Mouse (Mus musculus): ENCODE measurements around the gene Tcf23. TPM values are rescaled to one million over a fixed set of nuclear protein-coding genes. Genes with fewer than 3 reads are reported as not detected.
A peak's percentile ranks its signal among the peaks of the same experiment; 100 is the strongest.

The Tcf23 gene
- polyA plus RNA-seq, 1 experiment from 2014 or later, result 0.18 TPM

DNA sequence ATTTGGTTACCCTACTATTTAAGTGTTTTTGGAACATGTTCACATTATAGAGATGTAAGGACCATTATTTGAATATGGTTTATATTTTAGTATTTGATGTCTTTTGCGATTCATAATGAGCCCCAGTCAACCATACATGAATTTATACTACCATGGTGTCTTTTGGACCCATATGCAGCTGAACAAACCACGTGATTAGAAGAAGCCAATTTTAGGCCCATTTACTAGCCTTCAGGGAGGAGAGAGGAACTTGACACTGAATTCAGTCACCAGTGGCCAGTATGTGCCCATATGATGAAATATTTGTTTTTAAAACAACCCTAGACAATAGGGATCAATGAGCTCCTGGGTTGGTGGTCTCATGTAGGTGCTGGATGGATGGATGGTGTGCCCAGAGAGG, 7.6 kb upstream of the Tcf23 start:
- Histone ChIP-seq H3K9ac (no peak overlapping the region), H3K27ac (ENCODE audit: poor library complexity, severe bottlenecking) (no peak overlapping the region), H3K4me2 (peak overlapping the region; percentile 93), H3K4me1 (replicated peaks) (peaks cover 22% of the 10 kb centered on the region), H3K36me3 (peaks cover 19% of the 10 kb centered on the region), H3K27me3 (replicated peaks) (no peaks in the 10 kb centered on the region), H3K9me3 (replicated peaks) (0 out of 2 replicates have a peak, but pooled peaks cover 3% of the 10 kb centered on the region), H3K4me3 (no peak overlapping the region)
- no peak for ATAC-seq (ENCODE audit: insufficient number of reproducible peaks, low FRiP score)
- 91% methylated on average over 2 of the region's 2 CpGs for WGBS

DNA sequence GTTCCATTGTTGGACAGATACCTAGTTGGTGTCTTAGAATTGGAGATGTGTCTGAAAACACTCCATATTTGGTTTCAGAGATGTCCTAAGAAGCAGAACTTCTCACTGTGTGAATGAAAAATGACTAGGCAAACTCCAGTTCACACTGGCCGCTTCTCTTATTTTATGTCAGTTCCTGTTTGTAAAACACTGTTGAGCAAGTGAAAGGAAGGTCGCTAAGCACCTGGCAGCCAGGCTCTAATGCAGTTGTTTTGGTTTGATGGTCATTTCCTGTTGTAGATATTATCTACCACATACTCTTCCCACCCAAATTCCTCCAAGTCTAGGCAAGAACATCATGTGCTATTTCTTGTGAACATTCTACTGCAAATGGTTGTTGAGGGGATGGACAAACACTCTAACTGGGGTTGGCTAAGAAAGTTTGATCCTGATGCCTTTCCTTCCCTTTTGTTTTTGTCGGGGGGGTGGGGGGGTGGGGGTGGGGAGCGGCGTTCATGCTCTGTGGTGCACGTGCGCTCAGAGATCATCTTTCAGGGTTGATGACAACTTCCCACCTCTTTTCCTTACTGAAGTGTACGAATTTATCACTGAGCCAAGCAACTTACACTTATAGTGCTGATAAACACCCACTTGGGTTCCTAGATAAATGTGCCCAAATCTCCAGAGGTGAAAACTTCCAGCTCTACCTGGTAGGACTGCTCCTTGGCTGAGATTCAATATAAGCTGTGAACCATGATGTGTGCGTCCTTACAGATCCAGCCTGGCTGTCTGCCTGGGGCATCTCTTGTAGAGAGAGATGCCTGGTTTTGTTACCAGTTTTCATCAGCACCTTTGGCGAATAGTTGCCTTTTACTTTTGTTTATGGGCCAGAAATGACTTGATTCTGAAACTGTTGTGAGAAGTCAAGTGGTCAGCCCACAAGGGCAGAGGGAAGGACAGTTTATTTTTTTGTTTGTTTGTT, 6.6 kb upstream of the Tcf23 start:
- 46% methylated on average over 10 of the region's 10 CpGs for WGBS
- H3K9me3 ChIP-seq (replicated peaks), result 0 out of 2 replicates have a peak, but pooled peaks cover 3% of the 10 kb centered on the region
- no peak overlapping the region for H3K4me3 ChIP-seq
- no peak overlapping the region for H3K4me2 ChIP-seq
- H3K27me3 ChIP-seq (replicated peaks), result 0 out of 2 replicates have a peak, but pooled peaks cover 3% of the 10 kb centered on the region
- no peak for ATAC-seq (ENCODE audit: insufficient number of reproducible peaks, low FRiP score)
- peaks cover 22% of the 10 kb centered on the region for H3K4me1 ChIP-seq (replicated peaks)
- no peak overlapping the region for H3K27ac ChIP-seq (ENCODE audit: poor library complexity, severe bottlenecking)
- peaks cover 15% of the 10 kb centered on the region for H3K36me3 ChIP-seq
- H3K9ac ChIP-seq, result no peak overlapping the region

DNA sequence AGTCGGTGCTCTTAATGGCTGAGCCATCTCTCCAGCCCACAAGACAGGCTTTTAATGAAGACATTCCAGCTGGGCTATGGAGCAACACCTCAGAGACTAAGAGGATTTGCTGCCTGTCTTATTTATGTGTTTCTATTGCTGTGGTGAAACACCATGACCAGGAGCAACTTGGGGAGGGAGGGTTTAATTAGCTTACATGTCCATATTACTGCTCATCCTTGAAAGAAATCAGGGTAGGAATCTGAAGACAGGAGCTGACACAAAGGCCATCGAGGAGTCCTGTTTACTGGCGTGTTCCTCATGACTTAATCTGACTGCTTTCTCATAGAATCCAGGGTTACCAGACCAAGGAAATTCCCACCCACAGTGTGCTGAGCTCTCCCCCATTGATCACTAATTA, 4.5 kb upstream of the Tcf23 start:
- Histone ChIP-seq H3K27ac (ENCODE audit: poor library complexity, severe bottlenecking) (no peak overlapping the region), H3K4me3 (no peak overlapping the region), H3K9me3 (replicated peaks) (0 out of 2 replicates have a peak, but pooled peaks cover 3% of the 10 kb centered on the region), H3K36me3 (no peaks in the 10 kb centered on the region), H3K27me3 (replicated peaks) (0 out of 2 replicates have a peak, but pooled peaks cover 3% of the 10 kb centered on the region), H3K4me1 (replicated peaks) (peaks cover 7% of the 10 kb centered on the region), H3K4me2 (no peak overlapping the region), H3K9ac (no peak overlapping the region)
- ATAC-seq (ENCODE audit: insufficient number of reproducible peaks, low FRiP score), result no peak
- WGBS, result 72% methylated on average over 3 of the region's 3 CpGs

DNA sequence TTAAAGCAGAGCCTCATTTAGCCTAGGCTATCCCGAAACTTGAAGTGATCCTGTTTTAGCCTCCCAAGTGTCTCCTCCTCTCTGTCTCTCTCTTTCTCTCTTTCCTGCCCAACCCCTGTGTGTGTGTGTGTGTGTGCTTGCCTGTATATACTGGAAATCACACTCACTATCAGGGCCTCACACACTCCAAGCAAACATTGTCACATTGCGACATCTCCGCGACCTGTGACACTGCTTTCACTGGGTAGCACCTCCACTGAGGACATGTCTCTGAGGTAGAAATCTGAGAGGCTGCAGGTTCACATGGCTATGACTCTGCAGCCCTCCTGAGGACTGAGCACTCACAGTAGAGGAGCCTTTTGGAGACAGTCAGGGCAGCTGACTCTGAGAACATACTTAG, 2.3 kb upstream of the Tcf23 start:
- no peaks in the 10 kb centered on the region for H3K4me1 ChIP-seq (replicated peaks)
- 78% methylated on average over 4 of the region's 4 CpGs for WGBS
- no peak overlapping the region for H3K27ac ChIP-seq (ENCODE audit: poor library complexity, severe bottlenecking)
- no peak overlapping the region for H3K9ac ChIP-seq
- 0 out of 2 replicates have a peak, but pooled peaks cover 3% of the 10 kb centered on the region for H3K9me3 ChIP-seq (replicated peaks)
- H3K27me3 ChIP-seq (replicated peaks), result 0 out of 2 replicates have a peak, but pooled peaks cover 7% of the 10 kb centered on the region
- no peak overlapping the region for H3K4me2 ChIP-seq
- no peak for ATAC-seq (ENCODE audit: insufficient number of reproducible peaks, low FRiP score)
- no peaks in the 10 kb centered on the region for H3K36me3 ChIP-seq
- no peak overlapping the region for H3K4me3 ChIP-seq

DNA sequence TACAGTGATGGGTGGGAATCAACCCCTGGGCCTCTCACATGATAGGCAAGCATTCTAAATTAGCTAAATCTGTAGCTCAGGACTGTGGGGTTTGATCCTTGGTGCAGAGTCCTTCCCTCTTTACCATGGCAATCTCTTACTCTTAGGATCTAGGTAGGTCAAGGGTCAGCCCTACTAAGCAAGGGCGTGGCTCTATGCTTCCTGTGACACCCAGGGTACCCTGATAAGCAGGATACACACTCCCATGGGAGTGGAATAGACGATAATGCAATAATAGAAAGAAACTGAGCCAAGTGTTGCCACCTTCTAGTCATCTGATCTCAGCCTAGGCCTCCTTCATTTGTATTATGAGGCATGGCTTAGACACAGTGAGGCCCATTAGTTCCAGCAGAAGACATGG, 978 bp downstream of the Tcf23 start:
- Histone ChIP-seq H3K4me2 (no peak overlapping the region), H3K27me3 (replicated peaks) (0 out of 2 replicates have a peak, but pooled peaks cover 7% of the 10 kb centered on the region), H3K9me3 (replicated peaks) (no peaks in the 10 kb centered on the region), H3K4me3 (no peak overlapping the region), H3K4me1 (replicated peaks) (no peaks in the 10 kb centered on the region), H3K36me3 (no peaks in the 10 kb centered on the region), H3K27ac (ENCODE audit: poor library complexity, severe bottlenecking) (no peak overlapping the region), H3K9ac (no peak overlapping the region)
- 67% methylated on average over 2 of the region's 2 CpGs for WGBS
- no peak for ATAC-seq (ENCODE audit: insufficient number of reproducible peaks, low FRiP score)

DNA sequence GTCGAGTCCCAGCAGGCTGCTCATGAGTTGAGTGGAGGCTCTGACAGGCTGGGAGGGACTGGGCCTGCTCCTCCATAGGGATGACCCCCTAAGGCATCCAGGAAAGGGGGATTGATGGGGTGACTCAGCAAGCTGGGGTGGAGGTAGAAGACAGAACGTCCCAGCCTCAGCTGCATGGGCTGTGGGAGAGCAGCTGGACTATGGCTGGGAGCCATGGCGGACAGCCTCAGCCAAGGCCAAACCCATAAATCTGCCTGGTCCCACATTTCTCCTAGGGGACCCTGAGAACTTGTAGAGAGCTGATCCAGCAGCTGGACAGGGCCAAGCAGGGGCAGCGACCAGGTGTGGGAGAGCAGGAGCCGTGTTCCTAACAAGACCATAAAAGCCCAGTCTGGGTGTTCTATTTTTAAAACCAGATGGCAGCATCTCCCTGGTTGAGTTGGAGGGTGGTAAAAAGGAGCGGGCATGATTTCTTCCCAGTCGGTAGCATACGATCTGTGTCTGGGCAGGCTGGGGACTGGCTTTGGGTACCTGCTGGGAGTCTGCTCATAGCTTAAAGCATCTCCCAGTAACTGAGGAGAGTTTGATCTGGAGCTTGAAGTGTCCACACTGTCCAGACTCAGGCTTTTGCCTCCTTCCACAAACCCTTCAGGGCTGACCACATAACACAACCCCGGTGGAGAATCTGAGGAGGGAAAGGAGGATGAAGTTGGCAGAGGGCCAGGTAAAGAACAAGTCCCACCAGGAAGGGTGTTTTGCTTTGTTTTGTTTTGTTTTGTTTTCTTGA, 6.6 kb downstream of the Tcf23 start:
- no peak for ATAC-seq (ENCODE audit: insufficient number of reproducible peaks, low FRiP score)
- no peak overlapping the region for H3K27ac ChIP-seq (ENCODE audit: poor library complexity, severe bottlenecking)
- H3K4me1 ChIP-seq (replicated peaks), result peaks cover 8% of the 10 kb centered on the region
- WGBS, result 59% methylated on average over 9 of the region's 9 CpGs
- no peak overlapping the region for H3K4me2 ChIP-seq
- 0 out of 2 replicates have a peak, but pooled peaks cover 1% of the 10 kb centered on the region for H3K27me3 ChIP-seq (replicated peaks)
- no peak overlapping the region for H3K9ac ChIP-seq
- H3K4me3 ChIP-seq, result no peak overlapping the region
- H3K36me3 ChIP-seq, result no peaks in the 10 kb centered on the region
- no peaks in the 10 kb centered on the region for H3K9me3 ChIP-seq (replicated peaks)

DNA sequence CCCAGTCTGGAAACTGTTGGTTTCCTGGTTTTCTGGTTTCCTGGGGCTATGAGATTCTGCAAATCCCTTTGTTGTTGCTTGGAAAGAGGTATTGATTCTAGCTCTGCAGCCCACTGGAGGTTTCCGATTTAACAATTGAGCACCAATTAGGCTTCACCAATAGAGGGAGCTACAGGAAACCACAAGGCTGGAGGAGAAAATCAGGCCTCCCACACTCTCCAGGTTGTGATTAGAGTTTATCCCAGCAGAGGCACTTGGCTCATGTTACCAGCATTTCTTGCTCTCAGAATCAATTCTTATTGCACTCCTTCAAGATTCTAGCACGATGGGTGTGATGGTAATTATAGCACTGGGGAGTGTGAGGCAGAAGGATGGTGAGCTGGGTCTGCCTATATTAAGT, 13.9 kb downstream of the Tcf23 start:
- Histone ChIP-seq H3K4me1 (replicated peaks) (no peaks in the 10 kb centered on the region), H3K36me3 (no peaks in the 10 kb centered on the region), H3K9ac (no peak overlapping the region), H3K4me2 (no peak overlapping the region), H3K9me3 (replicated peaks) (no peaks in the 10 kb centered on the region), H3K27ac (ENCODE audit: poor library complexity, severe bottlenecking) (no peak overlapping the region), H3K27me3 (replicated peaks) (no peaks in the 10 kb centered on the region), H3K4me3 (no peak overlapping the region)
- 17% methylated on average over 2 of the region's 2 CpGs for WGBS
- ATAC-seq (ENCODE audit: insufficient number of reproducible peaks, low FRiP score), result no peak

DNA sequence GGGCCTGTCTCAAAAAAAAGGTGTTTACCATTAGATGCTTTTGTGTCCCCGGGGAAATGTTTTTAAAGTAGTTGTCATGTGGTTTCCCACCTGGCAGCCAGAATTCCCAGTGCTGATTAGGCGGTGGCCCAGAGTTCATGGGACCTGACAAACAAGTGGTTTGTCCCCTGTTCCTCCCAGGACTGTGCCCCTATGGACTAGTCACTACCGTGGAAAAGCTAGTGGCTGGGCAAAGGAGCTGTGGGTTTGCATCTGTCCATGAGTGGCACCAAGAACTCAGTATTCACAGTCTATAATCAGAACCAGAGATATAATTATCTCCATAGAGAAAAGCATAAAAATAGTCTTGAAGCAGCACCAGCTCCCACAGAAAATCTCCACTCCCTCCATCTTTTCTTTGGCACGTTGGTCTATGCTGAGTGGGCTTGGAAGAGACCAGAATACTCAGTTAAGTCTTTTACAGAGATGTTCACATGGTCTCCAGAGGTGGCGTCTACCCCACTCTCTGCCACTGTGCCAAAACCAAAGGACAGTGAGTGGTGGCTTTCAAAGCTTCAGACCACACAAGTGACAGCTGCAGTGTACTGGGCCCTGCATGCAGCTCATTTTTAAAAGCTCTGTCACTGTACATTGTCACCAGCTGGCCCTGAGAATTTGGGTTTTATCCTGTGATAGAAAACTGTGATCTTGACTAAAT, 24.7 kb downstream of the Tcf23 start:
- Histone ChIP-seq H3K4me2 (no peak overlapping the region), H3K27me3 (replicated peaks) (no peaks in the 10 kb centered on the region), H3K4me3 (no peak overlapping the region), H3K9ac (no peak overlapping the region), H3K36me3 (no peaks in the 10 kb centered on the region), H3K9me3 (replicated peaks) (no peaks in the 10 kb centered on the region), H3K27ac (ENCODE audit: poor library complexity, severe bottlenecking) (no peak overlapping the region), H3K4me1 (replicated peaks) (peaks cover 9% of the 10 kb centered on the region)
- WGBS, result 70% methylated on average over 5 of the region's 5 CpGs
- no peak for ATAC-seq (ENCODE audit: insufficient number of reproducible peaks, low FRiP score)

DNA sequence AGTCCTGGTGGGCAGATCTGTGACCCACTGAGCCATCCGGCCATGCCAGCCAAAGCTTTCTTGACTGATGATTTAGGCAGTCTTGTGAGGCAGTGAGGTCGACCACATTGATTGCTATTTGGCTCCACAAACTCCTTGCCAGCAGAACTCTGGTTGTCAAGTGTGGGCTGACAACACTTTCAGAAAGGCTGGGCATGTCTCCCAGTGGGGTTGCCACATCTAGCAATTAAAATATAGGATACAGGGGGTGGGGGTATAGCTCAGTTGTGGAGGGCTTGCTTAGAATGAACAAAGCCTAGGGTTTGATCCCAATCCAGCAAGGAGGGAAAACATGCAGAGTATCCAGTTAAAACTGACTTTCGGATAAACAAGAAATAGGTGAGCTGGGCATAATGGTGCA, 25.6 kb downstream of the Tcf23 start:
- no peak overlapping the region for H3K4me2 ChIP-seq

DNA sequence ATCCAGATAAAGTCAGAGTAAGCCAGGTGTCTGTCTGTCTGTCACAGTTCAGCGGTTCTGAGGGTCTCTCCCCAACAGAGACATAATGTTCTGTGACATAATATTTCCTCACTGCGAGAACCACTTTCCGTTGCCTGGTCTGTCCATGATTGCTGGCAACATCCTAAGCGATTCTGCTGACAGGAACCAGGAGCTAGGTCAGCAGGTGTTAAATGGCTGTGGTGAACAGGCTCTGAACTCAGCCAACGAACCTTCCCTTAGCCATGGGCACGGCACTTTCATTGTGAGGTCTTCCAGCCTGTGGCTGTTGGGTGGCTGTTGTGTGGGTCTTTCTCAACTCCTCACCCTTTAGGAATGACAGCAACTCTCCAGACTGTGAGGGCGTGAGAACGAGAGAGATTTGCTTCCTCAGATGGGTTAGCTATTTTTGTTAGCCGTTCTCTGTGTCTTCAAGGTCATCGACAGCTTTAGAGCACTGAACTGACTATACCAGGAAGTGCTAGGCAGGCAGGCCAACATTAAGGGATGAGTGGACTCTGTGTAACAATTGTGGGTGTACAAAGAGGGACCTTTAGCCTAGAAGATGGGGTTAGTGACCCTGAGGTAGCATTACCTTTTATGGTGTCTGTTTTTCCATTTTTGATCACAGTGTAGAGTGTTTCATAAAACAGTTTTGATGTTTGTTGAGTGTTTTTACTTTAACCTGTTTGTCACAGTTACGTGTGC, 26.6 kb downstream of the Tcf23 start:
- 34% methylated on average over 11 of the region's 11 CpGs for WGBS
- Histone ChIP-seq H3K9me3 (replicated peaks) (no peaks in the 10 kb centered on the region), H3K4me3 (no peak overlapping the region), H3K9ac (no peak overlapping the region), H3K27ac (ENCODE audit: poor library complexity, severe bottlenecking) (peak overlapping the region; percentile 80), H3K4me1 (replicated peaks) (peaks cover 11% of the 10 kb centered on the region), H3K36me3 (no peaks in the 10 kb centered on the region), H3K27me3 (replicated peaks) (no peaks in the 10 kb centered on the region), H3K4me2 (no peak overlapping the region)
- ATAC-seq (ENCODE audit: insufficient number of reproducible peaks, low FRiP score), result peak; percentile 42; the same call in 1 of the 2 replicates

More for the DNA sequence above, 25.6 kb downstream of the Tcf23 start:
- no peak overlapping the region for H3K4me3 ChIP-seq
- H3K9ac ChIP-seq, result no peak overlapping the region
- no peaks in the 10 kb centered on the region for H3K9me3 ChIP-seq (replicated peaks)
- no peaks in the 10 kb centered on the region for H3K36me3 ChIP-seq
- no peak for ATAC-seq (ENCODE audit: insufficient number of reproducible peaks, low FRiP score)
- 70% methylated on average over 3 of the region's 3 CpGs for WGBS
- no peak overlapping the region for H3K27ac ChIP-seq (ENCODE audit: poor library complexity, severe bottlenecking)
- H3K4me1 ChIP-seq (replicated peaks), result peaks cover 9% of the 10 kb centered on the region
- no peaks in the 10 kb centered on the region for H3K27me3 ChIP-seq (replicated peaks)

Measured in heart, embryonic 12.5 days (tissue).